Mouse (Mus musculus): Measurements from ENCODE around the gene Crispld2.

The Crispld2 gene

GRCm38 (mm10) chr8:120050376-120050775 is 58.1 kb downstream of the Crispld2 start:
- no peaks in the 10 kb centered on the region for H3K36me3 ChIP-seq (ENCODE audit: insufficient read depth, low read length)
- H3K9me3 ChIP-seq (ENCODE audit: low read length), result no peaks in the 10 kb centered on the region
- 0 out of 2 replicates have a peak, but pooled peaks cover 2% of the 10 kb centered on the region for H3K27me3 ChIP-seq (ENCODE audit: insufficient read depth, low read length)
- H3K4me1 ChIP-seq (replicated peaks; ENCODE audit: low read depth, low read length), result no peaks in the 10 kb centered on the region
- TF ChIP-seq POU5F1 (IDR thresholded peaks at IDR 0.05; ENCODE audit: borderline replicate concordance, low read length), result no peak
- no peak for TF ChIP-seq CTCF (conservative IDR thresholded peaks at IDR 0.05; ENCODE audit: low read length)
- no peak for TF ChIP-seq NANOG (IDR thresholded peaks at IDR 0.05; ENCODE audit: borderline replicate concordance, low read length)
- H3K4me3 ChIP-seq (replicated peaks; ENCODE audit: low read length), result no peak overlapping the region

GRCm38 (mm10) chr8:120051006-120051405 is 58.8 kb downstream of the Crispld2 start:
- Histone ChIP-seq H3K36me3 (ENCODE audit: insufficient read depth, low read length) (no peaks in the 10 kb centered on the region), H3K4me3 (replicated peaks; ENCODE audit: low read length) (no peak overlapping the region), H3K4me1 (replicated peaks; ENCODE audit: low read depth, low read length) (no peaks in the 10 kb centered on the region), H3K27me3 (ENCODE audit: insufficient read depth, low read length) (0 out of 2 replicates have a peak, but pooled peaks cover 2% of the 10 kb centered on the region), H3K9me3 (ENCODE audit: low read length) (no peaks in the 10 kb centered on the region)
- TF ChIP-seq NANOG (IDR thresholded peaks at IDR 0.05; ENCODE audit: borderline replicate concordance, low read length), result no peak
- no peak for TF ChIP-seq CTCF (conservative IDR thresholded peaks at IDR 0.05; ENCODE audit: low read length)
- TF ChIP-seq POU5F1 (IDR thresholded peaks at IDR 0.05; ENCODE audit: borderline replicate concordance, low read length), result no peak

- H3K4me1 ChIP-seq (replicated peaks; ENCODE audit: low read depth, low read length), result no peaks in the 10 kb centered on the region
- no peaks in the 10 kb centered on the region for H3K36me3 ChIP-seq (ENCODE audit: insufficient read depth, low read length)
- TF ChIP-seq NANOG (IDR thresholded peaks at IDR 0.05; ENCODE audit: borderline replicate concordance, low read length) (no peak), CTCF (conservative IDR thresholded peaks at IDR 0.05; ENCODE audit: low read length) (no peak), POU5F1 (IDR thresholded peaks at IDR 0.05; ENCODE audit: borderline replicate concordance, low read length) (no peak)
- H3K27me3 ChIP-seq (ENCODE audit: insufficient read depth, low read length), result 0 out of 2 replicates have a peak, but pooled peaks cover 2% of the 10 kb centered on the region
- no peak overlapping the region for H3K4me3 ChIP-seq (replicated peaks; ENCODE audit: low read length)
- peaks cover 5% of the 10 kb centered on the region for H3K9me3 ChIP-seq (ENCODE audit: low read length)
These were observed 59.7 kb downstream of the Crispld2 start for GRCm38 (mm10) chr8:120051908-120052307.

GRCm38 (mm10) chr8:120052318-120052717 is 60.1 kb downstream of the Crispld2 start:
- H3K36me3 ChIP-seq (ENCODE audit: insufficient read depth, low read length), result no peaks in the 10 kb centered on the region
- peaks cover 5% of the 10 kb centered on the region for H3K9me3 ChIP-seq (ENCODE audit: low read length)
- no peaks in the 10 kb centered on the region for H3K4me1 ChIP-seq (replicated peaks; ENCODE audit: low read depth, low read length)
- no peak for TF ChIP-seq POU5F1 (IDR thresholded peaks at IDR 0.05; ENCODE audit: borderline replicate concordance, low read length)
- no peak for TF ChIP-seq NANOG (IDR thresholded peaks at IDR 0.05; ENCODE audit: borderline replicate concordance, low read length)
- no peak for TF ChIP-seq CTCF (conservative IDR thresholded peaks at IDR 0.05; ENCODE audit: low read length)
- 0 out of 2 replicates have a peak, but pooled peaks cover 2% of the 10 kb centered on the region for H3K27me3 ChIP-seq (ENCODE audit: insufficient read depth, low read length)
- no peak overlapping the region for H3K4me3 ChIP-seq (replicated peaks; ENCODE audit: low read length)

- peaks cover 5% of the 10 kb centered on the region for H3K9me3 ChIP-seq (ENCODE audit: low read length)
- TF ChIP-seq NANOG (IDR thresholded peaks at IDR 0.05; ENCODE audit: borderline replicate concordance, low read length), result no peak
- no peak for TF ChIP-seq CTCF (conservative IDR thresholded peaks at IDR 0.05; ENCODE audit: low read length)
- TF ChIP-seq POU5F1 (IDR thresholded peaks at IDR 0.05; ENCODE audit: borderline replicate concordance, low read length), result no peak
- H3K27me3 ChIP-seq (ENCODE audit: insufficient read depth, low read length), result peaks cover 5% of the 10 kb centered on the region; the same call in 1 of the 2 replicates
- H3K4me3 ChIP-seq (replicated peaks; ENCODE audit: low read length), result no peak overlapping the region
- H3K36me3 ChIP-seq (ENCODE audit: insufficient read depth, low read length), result no peaks in the 10 kb centered on the region
- H3K4me1 ChIP-seq (replicated peaks; ENCODE audit: low read depth, low read length), result no peaks in the 10 kb centered on the region
These were observed 62.6 kb downstream of the Crispld2 start for GRCm38 (mm10) chr8:120054833-120055232.

- no peak overlapping the region for H3K4me3 ChIP-seq (replicated peaks; ENCODE audit: low read length)
- no peak for TF ChIP-seq POU5F1 (IDR thresholded peaks at IDR 0.05; ENCODE audit: borderline replicate concordance, low read length)
- no peak for TF ChIP-seq NANOG (IDR thresholded peaks at IDR 0.05; ENCODE audit: borderline replicate concordance, low read length)
- TF ChIP-seq CTCF (conservative IDR thresholded peaks at IDR 0.05; ENCODE audit: low read length), result no peak
- H3K27me3 ChIP-seq (ENCODE audit: insufficient read depth, low read length), result peaks cover 5% of the 10 kb centered on the region; the same call in 1 of the 2 replicates
- H3K9me3 ChIP-seq (ENCODE audit: low read length), result peaks cover 5% of the 10 kb centered on the region
- no peaks in the 10 kb centered on the region for H3K36me3 ChIP-seq (ENCODE audit: insufficient read depth, low read length)
- H3K4me1 ChIP-seq (replicated peaks; ENCODE audit: low read depth, low read length), result no peaks in the 10 kb centered on the region
These were observed 64.8 kb downstream of the Crispld2 start for GRCm38 (mm10) chr8:120057078-120057477.

- Histone ChIP-seq H3K9me3 (ENCODE audit: low read length) (no peaks in the 10 kb centered on the region), H3K36me3 (ENCODE audit: insufficient read depth, low read length) (no peaks in the 10 kb centered on the region), H3K4me3 (replicated peaks; ENCODE audit: low read length) (no peak overlapping the region), H3K27me3 (ENCODE audit: insufficient read depth, low read length) (peaks cover 14% of the 10 kb centered on the region), H3K4me1 (replicated peaks; ENCODE audit: low read depth, low read length) (no peaks in the 10 kb centered on the region)
- TF ChIP-seq NANOG (IDR thresholded peaks at IDR 0.05; ENCODE audit: borderline replicate concordance, low read length) (no peak), CTCF (conservative IDR thresholded peaks at IDR 0.05; ENCODE audit: low read length) (no peak), POU5F1 (IDR thresholded peaks at IDR 0.05; ENCODE audit: borderline replicate concordance, low read length) (no peak)
These were observed 70.5 kb downstream of the Crispld2 start for GRCm38 (mm10) chr8:120062742-120063141.

- peaks cover 17% of the 10 kb centered on the region for H3K27me3 ChIP-seq (ENCODE audit: insufficient read depth, low read length)
- no peak overlapping the region for H3K4me3 ChIP-seq (replicated peaks; ENCODE audit: low read length)
- no peaks in the 10 kb centered on the region for H3K4me1 ChIP-seq (replicated peaks; ENCODE audit: low read depth, low read length)
- no peak for TF ChIP-seq NANOG (IDR thresholded peaks at IDR 0.05; ENCODE audit: borderline replicate concordance, low read length)
- no peak for TF ChIP-seq CTCF (conservative IDR thresholded peaks at IDR 0.05; ENCODE audit: low read length)
- no peak for TF ChIP-seq POU5F1 (IDR thresholded peaks at IDR 0.05; ENCODE audit: borderline replicate concordance, low read length)
- H3K9me3 ChIP-seq (ENCODE audit: low read length), result no peaks in the 10 kb centered on the region
- no peaks in the 10 kb centered on the region for H3K36me3 ChIP-seq (ENCODE audit: insufficient read depth, low read length)
These were observed 71.1 kb downstream of the Crispld2 start for GRCm38 (mm10) chr8:120063326-120063725.

GRCm38 (mm10) chr8:120065611-120066010 is 73.4 kb downstream of the Crispld2 start:
- peaks cover 14% of the 10 kb centered on the region; the same call in 1 of the 2 replicates for H3K27me3 ChIP-seq (ENCODE audit: insufficient read depth, low read length)
- no peak for TF ChIP-seq CTCF (conservative IDR thresholded peaks at IDR 0.05; ENCODE audit: low read length)
- TF ChIP-seq NANOG (IDR thresholded peaks at IDR 0.05; ENCODE audit: borderline replicate concordance, low read length), result no peak
- no peak for TF ChIP-seq POU5F1 (IDR thresholded peaks at IDR 0.05; ENCODE audit: borderline replicate concordance, low read length)

More at GRCm38 (mm10) chr8:120065611-120066010, 73.4 kb downstream of the Crispld2 start:
- Histone ChIP-seq H3K9me3 (ENCODE audit: low read length) (no peaks in the 10 kb centered on the region), H3K36me3 (ENCODE audit: insufficient read depth, low read length) (no peaks in the 10 kb centered on the region), H3K4me3 (replicated peaks; ENCODE audit: low read length) (no peak overlapping the region), H3K4me1 (replicated peaks; ENCODE audit: low read depth, low read length) (no peaks in the 10 kb centered on the region)
